Mouse (Mus musculus): ENCODE measurements around the gene Cldn20. TPM values are rescaled to one million over a fixed set of nuclear protein-coding genes. Genes with fewer than 3 reads are reported as not detected.

The Cldn20 gene
- 1 to 10 TPM in 3 of 4 experiments, under 1 TPM in 1; 0.91 to 3.5 (median 2.1) TPM for total RNA-seq (2022)

DNA sequence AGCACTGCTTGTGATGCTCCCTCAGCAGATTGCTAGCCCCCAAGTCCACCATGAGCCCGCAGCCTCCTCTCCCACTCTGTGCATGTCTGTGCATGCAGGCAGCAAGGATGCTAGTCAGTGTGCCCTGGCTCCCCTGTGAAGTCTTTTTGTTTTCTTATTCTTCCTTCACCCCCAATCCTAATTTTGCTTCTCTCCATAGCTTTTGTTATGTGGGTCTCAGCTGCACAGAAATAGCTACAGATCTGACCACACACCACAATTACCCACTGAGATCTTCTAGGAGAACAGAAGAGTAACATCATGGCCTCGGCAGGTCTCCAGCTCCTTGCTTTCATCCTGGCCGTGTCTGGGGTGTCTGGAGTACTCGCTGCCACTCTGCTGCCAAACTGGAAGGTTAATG is at the start of gene Cldn20:
TSS of gene Cldn20 (plus strand) at position 301 of the 400 bp plus-strand sequence.
- DNase-seq (ENCODE audit: low spot score in 2 of 2): no peak

- DNase-seq (ENCODE audit: low spot score in 2 of 2): peak in 1 of 2 experiments; percentile 32
These were observed 49.3 kb upstream of the Cldn20 start for GRCm38 (mm10) chr17:3483091-3483490.

DNA sequence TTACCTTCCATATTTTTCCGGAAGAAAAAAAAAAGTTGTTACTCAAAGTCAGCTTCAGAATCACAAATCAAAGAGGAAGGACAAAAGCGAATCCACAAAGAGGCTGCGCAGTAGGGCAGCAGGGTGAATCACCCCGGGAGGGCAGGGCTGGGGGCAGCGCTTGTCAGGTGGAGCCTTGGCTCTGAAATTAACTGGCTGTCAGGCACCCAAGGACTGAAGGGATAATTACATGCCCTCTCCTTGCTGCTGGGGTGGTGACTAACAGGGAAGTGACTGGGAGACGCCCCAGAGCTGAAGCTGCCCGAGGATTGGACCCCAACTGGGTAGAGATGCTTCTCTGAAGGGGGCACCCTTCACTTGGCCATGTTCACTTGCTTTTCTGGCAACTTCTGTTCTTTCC is 46.5 kb upstream of the Cldn20 start:
- no peak for DNase-seq (ENCODE audit: low spot score in 2 of 2)

DNA sequence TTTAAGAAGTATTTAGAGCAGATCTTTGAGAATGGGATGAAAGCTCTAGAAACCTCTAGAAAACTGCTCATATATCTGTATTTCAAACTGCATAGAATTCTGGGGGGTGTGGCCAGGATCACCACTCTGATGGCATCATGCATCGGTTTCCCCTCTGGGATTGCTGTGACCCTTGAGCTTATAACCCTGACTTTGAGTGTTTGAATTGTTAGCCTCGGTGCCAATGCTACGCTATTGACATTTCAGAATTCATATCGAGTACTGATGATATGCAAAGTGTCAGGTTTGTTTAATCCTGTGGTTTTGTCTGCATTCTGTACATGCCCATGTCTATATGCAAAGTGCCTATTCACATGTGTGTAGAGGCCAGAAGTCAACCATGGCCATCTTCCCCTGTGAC is 45.1 kb upstream of the Cldn20 start:
- no peak for DNase-seq (ENCODE audit: low spot score in 2 of 2)

DNA sequence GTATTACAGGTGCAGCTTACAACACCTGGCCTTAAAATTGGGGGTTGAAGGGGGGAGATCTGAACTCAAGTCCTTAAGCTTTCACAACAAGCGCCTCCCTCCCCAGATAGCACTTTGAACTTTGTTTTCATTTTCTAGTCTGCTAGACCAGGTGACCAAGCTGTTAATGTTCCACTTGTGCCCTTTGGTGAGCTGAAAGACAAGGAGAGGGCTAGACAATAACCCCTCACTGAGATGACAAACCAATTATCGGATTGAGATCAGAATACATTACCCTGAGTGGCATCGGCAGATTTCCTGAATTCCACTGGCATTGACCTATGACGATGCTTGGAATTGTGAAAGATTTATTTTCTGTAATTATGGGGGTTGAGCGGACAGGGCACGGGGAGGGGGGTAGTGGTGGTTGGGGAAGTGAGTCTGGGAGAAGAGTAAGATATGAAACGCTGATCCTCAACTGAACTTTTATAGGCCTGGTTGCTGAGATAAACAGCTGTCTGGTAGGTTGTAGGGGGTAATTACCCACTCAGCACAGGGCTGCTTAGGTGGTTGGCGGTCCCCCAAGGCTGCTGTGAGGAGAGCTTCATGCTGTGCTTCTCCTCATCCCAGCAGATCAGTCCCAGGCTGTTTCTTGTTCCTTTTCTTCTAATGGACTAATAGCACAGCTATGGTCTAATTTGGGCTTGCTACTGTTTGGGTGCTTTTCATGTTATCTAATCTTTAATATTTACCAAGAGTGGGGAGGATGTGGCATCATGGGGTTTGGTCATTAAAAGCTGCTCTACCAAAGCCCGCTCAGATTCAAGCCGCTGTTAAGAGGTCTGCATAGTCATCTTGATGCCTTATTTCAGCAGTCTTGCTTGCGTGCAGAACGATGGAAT is 44.4 kb upstream of the Cldn20 start:
- no peak for DNase-seq (ENCODE audit: low spot score in 2 of 2)

GRCm38 (mm10) chr17:3490216-3490895 is 42.0 kb upstream of the Cldn20 start:
- peak in 1 of 2 experiments; percentile 37 for DNase-seq (ENCODE audit: low spot score in 2 of 2)

DNA sequence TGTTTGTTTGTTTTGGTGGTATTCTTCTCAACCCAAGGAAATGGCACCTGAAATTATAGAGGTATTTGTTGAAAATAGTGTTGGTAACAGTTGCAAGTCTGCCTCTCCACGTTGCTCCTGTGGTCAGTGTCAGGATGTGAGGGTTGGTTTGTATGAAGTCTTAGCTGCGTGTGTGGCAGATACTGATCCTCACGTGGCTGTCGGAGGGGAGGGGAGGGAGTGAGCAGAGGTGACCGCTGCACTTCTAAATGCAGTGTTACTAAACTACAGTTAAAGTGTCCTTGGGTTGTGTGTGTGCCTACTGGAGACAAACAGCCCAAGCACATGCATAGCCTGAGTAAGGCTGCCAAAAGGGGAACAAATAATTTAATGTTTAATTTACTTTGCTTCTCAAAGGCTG is 41.3 kb upstream of the Cldn20 start:
- DNase-seq (ENCODE audit: low spot score in 2 of 2): no peak

GRCm38 (mm10) chr17:3491667-3492066 is 40.7 kb upstream of the Cldn20 start:
- no peak for DNase-seq (ENCODE audit: low spot score in 2 of 2)

GRCm38 (mm10) chr17:3495576-3495975 is 36.8 kb upstream of the Cldn20 start:
- peak in 1 of 2 experiments; percentile 76 for DNase-seq (ENCODE audit: low spot score in 2 of 2)

- no peak for DNase-seq (ENCODE audit: low spot score in 2 of 2)
These were observed 36.3 kb upstream of the Cldn20 start for GRCm38 (mm10) chr17:3496080-3496479.

DNA sequence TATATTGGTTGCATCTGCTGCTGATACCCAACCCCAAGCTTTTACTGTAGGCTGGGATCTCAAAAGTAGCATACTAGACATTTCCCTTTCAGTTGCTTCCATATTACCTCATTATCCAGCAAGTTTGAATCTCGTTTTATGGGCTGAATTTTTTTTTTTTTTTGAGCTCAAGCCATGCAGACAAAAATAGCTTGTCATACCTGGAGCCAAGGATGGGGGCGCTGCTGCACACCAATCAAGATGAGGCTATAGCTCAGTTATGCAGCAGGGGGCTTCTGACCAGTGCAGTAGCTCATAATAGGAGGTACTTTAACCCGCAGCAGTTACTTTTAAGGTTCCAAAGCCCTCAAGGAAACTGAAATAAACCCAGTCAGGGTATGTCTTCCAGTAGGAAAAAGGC is 34.3 kb upstream of the Cldn20 start:
- DNase-seq (ENCODE audit: low spot score in 2 of 2): no peak

GRCm38 (mm10) chr17:3498580-3498979 is 33.8 kb upstream of the Cldn20 start:
- peak in 1 of 2 experiments; percentile 39 for DNase-seq (ENCODE audit: low spot score in 2 of 2)

- no peak for DNase-seq (ENCODE audit: low spot score in 2 of 2)
These were observed 32.9 kb upstream of the Cldn20 start for GRCm38 (mm10) chr17:3499468-3499867.

GRCm38 (mm10) chr17:3500076-3500475 is 32.3 kb upstream of the Cldn20 start:
- DNase-seq (ENCODE audit: low spot score in 2 of 2): no peak

GRCm38 (mm10) chr17:3500936-3501335 is 31.4 kb upstream of the Cldn20 start:
- DNase-seq (ENCODE audit: low spot score in 2 of 2): no peak

GRCm38 (mm10) chr17:3505711-3506110 is 26.6 kb upstream of the Cldn20 start:
- DNase-seq (ENCODE audit: low spot score in 2 of 2): no peak

- no peak for DNase-seq (ENCODE audit: low spot score in 2 of 2)
These were observed 25.8 kb upstream of the Cldn20 start for GRCm38 (mm10) chr17:3506508-3506907.

GRCm38 (mm10) chr17:3509841-3510240 is 22.5 kb upstream of the Cldn20 start:
- peak in 1 of 2 experiments; percentile 43 for DNase-seq (ENCODE audit: low spot score in 2 of 2)

GRCm38 (mm10) chr17:3514316-3514715 is 18.0 kb upstream of the Cldn20 start:
- DNase-seq (ENCODE audit: low spot score in 2 of 2): no peak

- DNase-seq (ENCODE audit: low spot score in 2 of 2): no peak
These were observed 16.5 kb upstream of the Cldn20 start for GRCm38 (mm10) chr17:3515851-3516250.

DNA sequence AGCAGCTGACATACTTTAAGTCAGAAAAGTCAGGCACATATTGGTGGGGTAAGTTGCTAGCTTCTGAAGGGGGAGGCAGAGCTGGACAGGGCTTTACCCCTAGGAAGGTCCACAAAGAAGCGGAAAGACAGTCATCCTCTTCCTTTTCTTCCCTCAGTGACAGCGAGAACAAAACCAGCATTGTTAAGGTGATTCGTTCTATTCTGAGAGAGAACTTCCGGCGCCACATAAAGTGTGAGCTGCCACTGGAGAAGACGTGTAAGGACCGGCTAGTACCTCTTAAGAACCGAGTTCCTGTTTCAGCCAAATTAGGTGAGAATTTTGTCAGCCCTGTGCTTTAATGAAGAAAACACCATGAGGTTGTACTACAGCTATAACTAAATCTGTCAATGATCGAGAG is 15.9 kb upstream of the Cldn20 start:
- no peak for DNase-seq (ENCODE audit: low spot score in 2 of 2)

- no peak for DNase-seq (ENCODE audit: low spot score in 2 of 2)
These were observed 12.0 kb upstream of the Cldn20 start for GRCm38 (mm10) chr17:3520344-3520743.
